Mouse (Mus musculus) intestine, embryonic 16.5 days (tissue): Measurements from ENCODE around the gene Il15ra. TPM values are rescaled to one million over a fixed set of nuclear protein-coding genes. Genes with fewer than 3 reads are reported as not detected.

Experiments used
- ATAC-seq: fragments of 200-750 bp; cut with Nextera tagmentation; 2 replicates; pipeline ENCODE4 v1.8.0; 2017; ENCODE audit warnings: moderate TSS enrichment, moderate library complexity
- H3K27ac ChIP-seq: fragments of 300-500 bp; sonication (generic); 2 replicates; pipeline ENCODE4 v1.5.1; 2014; ENCODE audit warnings: mild to moderate bottlenecking, low read length
- H3K27me3 ChIP-seq: fragments of 300-500 bp; sonication (generic); replicated peaks from 2 replicates; pipeline ENCODE4 v1.6.1; 2014; ENCODE audit warnings: low read length, control low read depth, mixed read lengths; ENCODE audit not compliant: control insufficient read depth, insufficient read depth
- H3K36me3 ChIP-seq: fragments of 300-500 bp; sonication (generic); 2 replicates; pipeline ENCODE4 v1.6.1; 2014; ENCODE audit warnings: low read length, control low read depth; ENCODE audit not compliant: control insufficient read depth, insufficient read depth
- H3K4me1 ChIP-seq: fragments of 300-500 bp; sonication (generic); 2 replicates; pipeline ENCODE4 v1.6.1; 2014; ENCODE audit warnings: low read length, control low read depth, mixed read lengths; ENCODE audit not compliant: control insufficient read depth, insufficient read depth
- H3K4me2 ChIP-seq: fragments of 300-500 bp; sonication (generic); 2 replicates; pipeline ENCODE4 v1.6.1; 2014; ENCODE audit warnings: low read depth, low read length, control low read depth
- H3K4me3 ChIP-seq: fragments of 300-500 bp; sonication (generic); 2 replicates; pipeline ENCODE4 v1.5.1; 2014; ENCODE audit warnings: mild to moderate bottlenecking, low read length
- H3K9ac ChIP-seq: fragments of 300-500 bp; sonication (generic); 2 replicates; pipeline ENCODE4 v1.6.1; 2014; ENCODE audit warnings: low read depth, low read length
- H3K9me3 ChIP-seq: fragments of 300-500 bp; sonication (generic); 2 replicates; pipeline ENCODE4 v1.6.1; 2016; ENCODE audit warnings: low read length, control low read depth; ENCODE audit not compliant: control insufficient read depth
- WGBS: fragments of 180-500 bp; shearing (Covaris S2); extraction: QIAGEN DNeasy Blood & Tissue Kit; methylation state at CpG from one replicate; pipeline ENCODE4 v1.1.7; 2014; 5-methylcytosine and 5-hydroxymethylcytosine counted together
- polyA plus RNA-seq: library from polyadenylated mRNA; unstranded; fragments of >200 nt; fragmentation: Nextera tagmentation; extraction: Ambion mirVana; gene quantifications from 2 replicates; pipeline ENCODE4 v1.2.1, GENCODE M21; 2015

The Il15ra gene
- polyA plus RNA-seq, 1 experiment from 2014 or later, result 2.0 TPM

- Histone ChIP-seq H3K9ac (no peak overlapping the region), H3K36me3 (peaks cover 13% of the 10 kb centered on the region; the same call in 1 of the 2 replicates), H3K4me2 (no peak overlapping the region), H3K9me3 (no peaks in the 10 kb centered on the region), H3K27me3 (no peaks in the 10 kb centered on the region), H3K4me1 (no peaks in the 10 kb centered on the region), H3K4me3 (no peak overlapping the region), H3K27ac (no peak overlapping the region)
- WGBS, result 90% methylated on average over 10 of the region's 10 CpGs
- ATAC-seq, result no peak
Measured at GRCm38 (mm10) chr2:11767161-11767545, 62.1 kb downstream of the Il15ra start.

DNA sequence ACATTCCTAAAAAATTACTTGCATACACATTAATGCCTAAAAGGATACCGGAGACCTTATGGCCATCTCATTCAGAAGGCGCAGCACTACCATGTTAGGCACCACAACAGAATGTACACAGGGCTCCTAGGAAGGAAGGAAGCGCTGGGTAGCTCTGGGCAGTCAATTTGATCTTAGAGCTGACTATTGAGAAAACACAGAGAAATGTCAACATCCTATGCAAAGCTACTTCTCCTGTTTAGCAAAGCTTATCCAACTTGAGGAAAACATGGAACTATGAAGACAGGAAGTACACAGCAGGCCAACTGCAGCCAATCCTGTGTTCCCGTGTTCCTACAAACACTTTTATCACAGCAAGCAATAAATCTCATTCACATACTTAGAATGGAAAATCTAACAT, 66.6 kb downstream of the Il15ra start:
- 0 out of 2 replicates have a peak, but pooled peaks cover 6% of the 10 kb centered on the region for H3K36me3 ChIP-seq
- no peak overlapping the region for H3K4me2 ChIP-seq
- H3K9ac ChIP-seq, result no peak overlapping the region
- H3K27ac ChIP-seq, result no peak overlapping the region
- peaks cover 10% of the 10 kb centered on the region; the same call in 1 of the 2 replicates for H3K4me1 ChIP-seq
- H3K4me3 ChIP-seq, result no peak overlapping the region
- H3K9me3 ChIP-seq, result no peaks in the 10 kb centered on the region
- WGBS, result 79% methylated on average over 4 of the region's 4 CpGs
- no peaks in the 10 kb centered on the region for H3K27me3 ChIP-seq
- no peak for ATAC-seq

GRCm38 (mm10) chr2:11772401-11772800, 67.3 kb downstream of the Il15ra start:
- Histone ChIP-seq H3K9me3 (no peaks in the 10 kb centered on the region), H3K4me2 (no peak overlapping the region), H3K36me3 (0 out of 2 replicates have a peak, but pooled peaks cover 6% of the 10 kb centered on the region), H3K9ac (no peak overlapping the region), H3K4me1 (peaks cover 11% of the 10 kb centered on the region; the same call in 1 of the 2 replicates), H3K27me3 (no peaks in the 10 kb centered on the region), H3K4me3 (no peak overlapping the region), H3K27ac (no peak overlapping the region)
- ATAC-seq, result no peak
- WGBS, result 83% methylated on average over 4 of the region's 4 CpGs

DNA sequence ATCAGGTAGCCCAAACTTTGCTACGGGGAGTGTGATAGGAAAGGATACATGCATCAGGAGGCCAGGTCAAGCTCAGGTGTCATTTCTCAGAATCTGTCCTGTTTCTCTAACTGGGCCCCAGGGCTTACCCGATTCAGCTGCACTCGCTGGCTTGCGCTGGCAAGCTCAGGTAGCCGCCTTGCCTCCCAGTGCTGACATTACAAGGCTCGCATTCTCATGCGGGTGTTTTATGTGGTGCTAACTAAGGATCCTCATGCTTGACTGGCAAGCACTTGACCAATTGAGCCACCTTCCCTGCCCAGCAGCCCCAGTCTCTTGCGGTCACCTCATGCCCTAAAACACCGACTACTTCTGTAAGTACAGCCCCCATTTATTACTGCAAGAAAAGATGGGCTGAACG, 69.3 kb downstream of the Il15ra start:
- 87% methylated on average over 10 of the region's 10 CpGs for WGBS
- H3K4me2 ChIP-seq, result no peak overlapping the region
- H3K9ac ChIP-seq, result no peak overlapping the region
- no peaks in the 10 kb centered on the region for H3K27me3 ChIP-seq
- H3K4me3 ChIP-seq, result no peak overlapping the region
- H3K9me3 ChIP-seq, result no peaks in the 10 kb centered on the region
- no peak overlapping the region for H3K27ac ChIP-seq
- 0 out of 2 replicates have a peak, but pooled peaks cover 3% of the 10 kb centered on the region for H3K36me3 ChIP-seq
- H3K4me1 ChIP-seq, result peaks cover 15% of the 10 kb centered on the region; the same call in 1 of the 2 replicates
- ATAC-seq, result no peak

- no peaks in the 10 kb centered on the region for H3K36me3 ChIP-seq
- no peak for ATAC-seq
- 84% methylated on average over 5 of the region's 5 CpGs for WGBS
Measured at GRCm38 (mm10) chr2:11775121-11775520, 70.0 kb downstream of the Il15ra start.

GRCm38 (mm10) chr2:11776415-11776814, 71.3 kb downstream of the Il15ra start:
- peak overlapping the region; percentile 90; the same call in 1 of the 2 replicates for H3K27ac ChIP-seq
- no peaks in the 10 kb centered on the region for H3K9me3 ChIP-seq
- 38% methylated on average over 8 of the region's 8 CpGs for WGBS
- H3K4me3 ChIP-seq, result peak overlapping the region; percentile 85
- peaks cover 20% of the 10 kb centered on the region; the same call in 1 of the 2 replicates for H3K4me1 ChIP-seq
- ATAC-seq, result no peak
- H3K36me3 ChIP-seq, result no peaks in the 10 kb centered on the region
- H3K4me2 ChIP-seq, result peak overlapping the region; percentile 57
- peak overlapping the region; percentile 96 for H3K9ac ChIP-seq
- H3K27me3 ChIP-seq, result no peaks in the 10 kb centered on the region

More at GRCm38 (mm10) chr2:11775121-11775520, 70.0 kb downstream of the Il15ra start:
- Histone ChIP-seq H3K9me3 (no peaks in the 10 kb centered on the region), H3K27ac (no peak overlapping the region), H3K4me2 (no peak overlapping the region), H3K9ac (no peak overlapping the region), H3K4me3 (no peak overlapping the region), H3K4me1 (peaks cover 20% of the 10 kb centered on the region; the same call in 1 of the 2 replicates), H3K27me3 (no peaks in the 10 kb centered on the region)

DNA sequence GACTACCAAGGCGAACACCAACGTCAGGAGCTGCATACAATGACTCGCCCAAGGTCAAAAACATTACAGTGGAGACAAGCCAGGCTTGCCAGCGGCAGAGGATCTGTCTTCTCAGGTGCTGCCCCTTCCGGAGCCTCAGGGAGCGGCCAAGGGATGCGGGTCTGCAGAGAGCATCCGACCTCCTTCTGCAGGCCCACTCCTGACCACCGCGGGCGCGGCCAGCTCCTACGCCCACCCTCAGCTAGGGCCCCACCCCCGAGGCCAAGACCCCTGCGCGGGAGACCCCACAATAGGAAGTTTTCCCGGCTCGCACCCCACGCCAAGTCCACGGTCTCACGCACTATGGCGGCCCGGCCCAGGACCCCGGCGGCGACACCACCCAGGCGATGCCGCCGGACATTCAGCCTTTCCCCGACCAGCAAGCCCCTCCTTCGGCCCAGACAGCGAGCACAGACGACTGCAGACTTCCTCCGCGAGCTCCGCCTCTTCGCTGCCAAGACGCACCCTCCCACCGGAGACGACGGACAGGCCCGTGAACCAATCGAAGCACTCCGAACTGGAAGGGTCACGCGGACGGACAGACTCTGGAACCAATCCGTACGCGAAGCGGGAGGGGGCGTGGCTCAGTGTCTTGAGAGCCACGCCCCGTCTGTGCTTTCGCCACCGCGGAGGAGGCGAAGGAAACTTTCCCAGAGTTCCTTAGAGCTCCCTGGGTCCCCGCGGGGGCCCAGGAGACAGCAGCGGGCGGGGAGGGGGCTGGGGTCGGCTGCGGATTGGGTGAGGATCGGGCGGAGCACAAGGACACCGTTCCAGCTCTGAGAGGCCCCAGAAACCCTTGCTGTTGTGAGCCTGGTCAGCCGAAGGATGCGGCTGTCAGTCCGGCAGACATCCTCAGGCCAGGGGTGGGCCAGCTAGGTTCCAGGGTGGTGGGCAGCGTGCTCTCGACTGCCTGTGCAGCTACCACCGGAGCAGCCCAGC, 72.3 kb downstream of the Il15ra start, which contains the start of the genes Fbh1 and Ankrd16:
TSS of gene Fbh1 (minus strand) at position 492 of the 978 bp plus-strand sequence.
TSS of gene Ankrd16 (plus strand) at position 786 of the 978 bp plus-strand sequence.
- WGBS, result under 1% methylated on average over 73 of the region's 73 CpGs
- Histone ChIP-seq H3K4me3 (peak within 1 kb of the TSS; percentile 85), H3K9ac (peak within 1 kb of the TSS; percentile 96), H3K27me3 (no peaks in the 10 kb centered on the region), H3K9me3 (no peaks in the 10 kb centered on the region), H3K4me1 (peaks cover 20% of the 10 kb centered on the region; the same call in 1 of the 2 replicates), H3K36me3 (peaks cover 4% of the 10 kb centered on the region), H3K27ac (peak within 1 kb of the TSS; percentile 98), H3K4me2 (peak within 1 kb of the TSS; percentile 83)
- peak; percentile 96 for ATAC-seq

GRCm38 (mm10) chr2:11778087-11778823, 73.2 kb downstream of the Il15ra start:
- H3K27me3 ChIP-seq, result no peaks in the 10 kb centered on the region
- H3K4me3 ChIP-seq, result peak overlapping the region; percentile 85
- peak overlapping the region; percentile 84 for H3K9ac ChIP-seq
- peak; percentile 88 for ATAC-seq
- 0% methylated on average over 43 of the region's 43 CpGs for whole genome bisulfite sequencing
- H3K27ac ChIP-seq, result peak overlapping the region; percentile 98
- H3K4me2 ChIP-seq, result peak overlapping the region; percentile 83
- H3K9me3 ChIP-seq, result no peaks in the 10 kb centered on the region
- H3K4me1 ChIP-seq, result peaks cover 20% of the 10 kb centered on the region; the same call in 1 of the 2 replicates
- peaks cover 5% of the 10 kb centered on the region for H3K36me3 ChIP-seq
